Mouse (Mus musculus): ENCODE results near the gene Slc30a2.
"Not testable (repeated sequence)": the region's sequence is repeated elsewhere in the genome, so short reads cannot be mapped to it uniquely, and the experiment has no call there.

The Slc30a2 gene

GRCm38 (mm10) chr4:134319674-134320073 lies 23.3 kb upstream of the Slc30a2 start:
- no peak for DNase-seq (ENCODE audit: low spot score in 2 of 2)

- DNase-seq (ENCODE audit: low spot score in 2 of 2), result no peak
Measured at GRCm38 (mm10) chr4:134321524-134321923, 21.5 kb upstream of the Slc30a2 start.

- no peak for DNase-seq (ENCODE audit: low spot score in 2 of 2)
Measured at GRCm38 (mm10) chr4:134324655-134325054, 18.3 kb upstream of the Slc30a2 start.

- no peak for DNase-seq (ENCODE audit: low spot score in 2 of 2)
Measured at GRCm38 (mm10) chr4:134326859-134327530, 16.0 kb upstream of the Slc30a2 start.

GRCm38 (mm10) chr4:134328151-134328550 lies 14.8 kb upstream of the Slc30a2 start:
- no peak for DNase-seq (ENCODE audit: low spot score in 2 of 2)

GRCm38 (mm10) chr4:134328832-134329231 lies 14.1 kb upstream of the Slc30a2 start:
- no peak for DNase-seq (ENCODE audit: low spot score in 2 of 2)

- no peak for DNase-seq (ENCODE audit: low spot score in 2 of 2)
Measured at GRCm38 (mm10) chr4:134330281-134330680, 12.7 kb upstream of the Slc30a2 start.

- not testable (repeated sequence) for DNase-seq (ENCODE audit: low spot score in 2 of 2)
Measured at GRCm38 (mm10) chr4:134341231-134341630, 1.8 kb upstream of the Slc30a2 start.

GRCm38 (mm10) chr4:134342213-134342779 lies 685 bp upstream of the Slc30a2 start:
- DNase-seq (ENCODE audit: low spot score in 2 of 2), result no peak

GRCm38 (mm10) chr4:134344620-134345019 lies 1.6 kb downstream of the Slc30a2 start:
- DNase-seq (ENCODE audit: low spot score in 2 of 2), result no peak

- no peak for DNase-seq (ENCODE audit: low spot score in 2 of 2)
Measured at GRCm38 (mm10) chr4:134345802-134346201, 2.8 kb downstream of the Slc30a2 start.

- DNase-seq (ENCODE audit: low spot score in 2 of 2), result no peak
Measured at GRCm38 (mm10) chr4:134348078-134348477, 5.1 kb downstream of the Slc30a2 start.

- DNase-seq (ENCODE audit: low spot score in 2 of 2), result no peak
Measured at GRCm38 (mm10) chr4:134348545-134348944, 5.6 kb downstream of the Slc30a2 start.

- DNase-seq (ENCODE audit: low spot score in 2 of 2), result no peak
Measured at GRCm38 (mm10) chr4:134349829-134350228, 6.8 kb downstream of the Slc30a2 start.

- no peak for DNase-seq (ENCODE audit: low spot score in 2 of 2)
Measured at GRCm38 (mm10) chr4:134350641-134351040, 7.7 kb downstream of the Slc30a2 start.

- no peak for DNase-seq (ENCODE audit: low spot score in 2 of 2)
Measured at GRCm38 (mm10) chr4:134351329-134352260, 8.6 kb downstream of the Slc30a2 start.

GRCm38 (mm10) chr4:134352261-134352707 lies 9.3 kb downstream of the Slc30a2 start:
- no peak for DNase-seq (ENCODE audit: low spot score in 2 of 2)

GRCm38 (mm10) chr4:134352929-134353328 lies 9.9 kb downstream of the Slc30a2 start:
- DNase-seq (ENCODE audit: low spot score in 2 of 2), result no peak

- DNase-seq (ENCODE audit: low spot score in 2 of 2), result no peak
Measured at GRCm38 (mm10) chr4:134353527-134354409, 10.8 kb downstream of the Slc30a2 start.

GRCm38 (mm10) chr4:134355841-134356452 lies 13.0 kb downstream of the Slc30a2 start:
- no peak for DNase-seq (ENCODE audit: low spot score in 2 of 2)

Measured in natural killer cell, adult 2 months (primary cell).